Mouse (Mus musculus): ENCODE results near the gene Ccnl2. TPM values are rescaled to one million over a fixed set of nuclear protein-coding genes. Genes with fewer than 3 reads are reported as not detected.
A peak's percentile ranks its signal among the peaks of the same experiment; 100 is the strongest.
"Not testable (repeated sequence)": the region's sequence is repeated elsewhere in the genome, so short reads cannot be mapped to it uniquely, and the experiment has no call there.

Ccnl2 gene
- polyA plus RNA-seq, 1 experiment from 2014 or later = 140 TPM

DNA sequence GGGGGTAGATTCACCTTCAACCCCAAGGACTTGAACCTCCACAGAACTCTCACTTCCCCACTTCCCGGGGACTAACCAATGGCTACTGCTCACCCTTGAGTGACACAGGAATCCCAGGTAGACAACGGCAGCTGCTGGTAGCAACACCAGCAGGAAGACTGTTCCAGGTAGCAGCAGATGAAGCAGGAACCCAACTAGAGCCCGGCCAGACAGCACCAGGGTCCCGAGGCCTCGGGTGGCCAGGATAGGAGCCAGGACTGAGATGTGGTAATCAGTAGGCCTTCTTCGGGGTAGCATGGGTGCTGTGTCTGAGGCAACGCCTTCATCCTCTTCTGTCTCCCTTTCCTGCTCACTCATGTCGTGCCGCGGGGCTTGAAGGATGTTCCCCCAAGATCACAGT is 27.0 kb upstream of the Ccnl2 start:
- ATAC-seq (replicated peaks; ENCODE audit: low FRiP score) (no peak), DNase-seq (ENCODE audit: low spot score) (no peak)
- H3K4me2 ChIP-seq = no peak overlapping the region
- WGBS = 76% methylated on average over 10 of the region's 10 CpGs
- H3K27me3 ChIP-seq (replicated peaks; ENCODE audit: control insufficient read depth, insufficient read depth, low read length) = no peaks in the 10 kb centered on the region; the same call in 1 of the 2 replicates
- no peak overlapping the region for H3K4me3 ChIP-seq (ENCODE audit: low read depth, low read length)
- no peak overlapping the region for H3K27ac ChIP-seq (ENCODE audit: low read depth, low read length)
- no peaks in the 10 kb centered on the region for H3K9me3 ChIP-seq (ENCODE audit: control insufficient read depth, low read length)
- H3K4me1 ChIP-seq (replicated peaks; ENCODE audit: control insufficient read depth, insufficient read depth, low read length) = peaks cover 10% of the 10 kb centered on the region; the same call in 1 of the 2 replicates
- no peaks in the 10 kb centered on the region for H3K36me3 ChIP-seq (ENCODE audit: control insufficient read depth, insufficient read depth, low read length)
- no peak overlapping the region for H3K9ac ChIP-seq (ENCODE audit: low read depth, low read length)

DNA sequence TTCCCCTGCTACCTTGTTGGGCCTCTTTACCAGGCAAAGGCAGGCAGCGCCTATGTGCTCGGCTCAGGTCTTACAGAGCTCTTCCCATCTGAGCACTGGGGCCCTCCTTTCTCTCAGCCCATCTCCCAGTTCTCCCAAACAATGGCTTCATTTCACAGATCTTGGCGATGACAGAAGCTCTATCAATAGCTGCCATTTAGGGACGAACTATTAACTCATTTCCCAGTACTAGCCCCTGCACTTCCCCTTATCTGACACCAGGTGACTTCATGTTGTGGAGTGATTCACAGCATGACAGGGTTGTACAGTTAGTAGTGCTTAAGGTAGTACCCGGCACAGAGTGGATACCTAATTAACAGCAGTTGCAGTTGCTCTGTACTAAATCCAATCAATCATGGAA is 26.5 kb upstream of the Ccnl2 start, which contains the start of gene Tmem88b:
Tmem88b (minus strand) TSS at position 56 of the 400 bp plus-strand sequence.
- Histone ChIP-seq H3K4me3 (ENCODE audit: low read depth, low read length) (peak within 1 kb of the TSS; percentile 65), H3K4me2 (peak within 1 kb of the TSS; percentile 90), H3K9ac (ENCODE audit: low read depth, low read length) (peak within 1 kb of the TSS; percentile 80), H3K27me3 (replicated peaks; ENCODE audit: control insufficient read depth, insufficient read depth, low read length) (no peaks in the 10 kb centered on the region; the same call in 1 of the 2 replicates), H3K36me3 (ENCODE audit: control insufficient read depth, insufficient read depth, low read length) (no peaks in the 10 kb centered on the region), H3K27ac (ENCODE audit: low read depth, low read length) (no peak within 1 kb of the TSS), H3K4me1 (replicated peaks; ENCODE audit: control insufficient read depth, insufficient read depth, low read length) (peaks cover 10% of the 10 kb centered on the region; the same call in 1 of the 2 replicates), H3K9me3 (ENCODE audit: control insufficient read depth, low read length) (no peaks in the 10 kb centered on the region)
- ATAC-seq (replicated peaks; ENCODE audit: low FRiP score) = no peak
- 68% methylated on average over 5 of the region's 5 CpGs for WGBS
- no peak for DNase-seq (ENCODE audit: low spot score)

DNA sequence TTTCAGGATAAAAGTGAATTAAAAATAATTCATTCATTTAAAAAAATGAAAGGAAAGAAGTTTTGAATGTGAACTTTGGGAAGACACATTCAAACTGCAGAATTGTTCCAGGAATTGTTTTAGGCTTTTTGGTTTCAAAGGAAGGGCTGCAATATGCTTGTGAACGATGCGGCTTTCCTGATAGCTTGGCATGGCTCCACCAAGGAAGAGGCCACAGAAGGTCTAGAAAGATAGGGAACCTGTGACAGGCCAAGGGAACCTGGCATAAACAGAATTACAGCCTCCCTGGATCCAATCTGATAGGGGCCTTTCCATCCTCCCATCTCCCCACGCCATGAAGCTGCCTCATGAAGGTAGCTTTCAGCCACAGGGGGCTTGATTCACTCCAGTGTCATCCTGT is 24.0 kb upstream of the Ccnl2 start:
- Histone ChIP-seq H3K27me3 (replicated peaks; ENCODE audit: control insufficient read depth, insufficient read depth, low read length) (peaks cover 7% of the 10 kb centered on the region; the same call in 1 of the 2 replicates), H3K36me3 (ENCODE audit: control insufficient read depth, insufficient read depth, low read length) (no peaks in the 10 kb centered on the region), H3K4me2 (no peak overlapping the region), H3K4me3 (ENCODE audit: low read depth, low read length) (no peak overlapping the region), H3K4me1 (replicated peaks; ENCODE audit: control insufficient read depth, insufficient read depth, low read length) (peaks cover 13% of the 10 kb centered on the region; the same call in 1 of the 2 replicates), H3K9me3 (ENCODE audit: control insufficient read depth, low read length) (no peaks in the 10 kb centered on the region), H3K9ac (ENCODE audit: low read depth, low read length) (no peak overlapping the region), H3K27ac (ENCODE audit: low read depth, low read length) (no peak overlapping the region)
- DNase-seq (ENCODE audit: low spot score) (no peak), ATAC-seq (replicated peaks; ENCODE audit: low FRiP score) (no peak)
- 62% methylated on average over 3 of the region's 3 CpGs for WGBS

DNA sequence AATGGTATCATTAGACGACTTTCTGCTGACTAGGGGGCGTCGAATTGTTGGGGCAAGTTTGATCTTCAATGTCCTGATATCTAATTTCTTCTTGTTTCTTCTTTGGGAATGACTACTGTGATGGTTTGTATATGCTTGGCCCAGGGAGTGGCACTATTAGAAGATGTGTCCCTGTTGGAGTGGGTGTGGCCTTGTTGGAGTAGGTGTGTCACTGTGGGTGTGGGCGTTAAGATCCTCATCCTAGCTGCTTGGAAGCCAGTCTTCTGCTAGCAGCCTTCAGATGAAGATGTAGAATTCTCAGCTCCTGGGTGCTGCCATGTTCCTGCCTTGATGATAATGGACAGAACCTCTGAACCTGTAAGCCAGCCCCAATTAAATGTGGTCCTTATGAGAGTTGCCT is 23.5 kb upstream of the Ccnl2 start:
- not testable (repeated sequence) for H3K9ac ChIP-seq (ENCODE audit: low read depth, low read length); H3K4me1 ChIP-seq (replicated peaks; ENCODE audit: control insufficient read depth, insufficient read depth, low read length); H3K27ac ChIP-seq (ENCODE audit: low read depth, low read length); ATAC-seq (replicated peaks; ENCODE audit: low FRiP score); H3K4me3 ChIP-seq (ENCODE audit: low read depth, low read length); H3K9me3 ChIP-seq (ENCODE audit: control insufficient read depth, low read length); H3K36me3 ChIP-seq (ENCODE audit: control insufficient read depth, insufficient read depth, low read length); H3K4me2 ChIP-seq; H3K27me3 ChIP-seq (replicated peaks; ENCODE audit: control insufficient read depth, insufficient read depth, low read length); DNase-seq (ENCODE audit: low spot score)
- WGBS = 75% methylated on average over 4 of the region's 4 CpGs

DNA sequence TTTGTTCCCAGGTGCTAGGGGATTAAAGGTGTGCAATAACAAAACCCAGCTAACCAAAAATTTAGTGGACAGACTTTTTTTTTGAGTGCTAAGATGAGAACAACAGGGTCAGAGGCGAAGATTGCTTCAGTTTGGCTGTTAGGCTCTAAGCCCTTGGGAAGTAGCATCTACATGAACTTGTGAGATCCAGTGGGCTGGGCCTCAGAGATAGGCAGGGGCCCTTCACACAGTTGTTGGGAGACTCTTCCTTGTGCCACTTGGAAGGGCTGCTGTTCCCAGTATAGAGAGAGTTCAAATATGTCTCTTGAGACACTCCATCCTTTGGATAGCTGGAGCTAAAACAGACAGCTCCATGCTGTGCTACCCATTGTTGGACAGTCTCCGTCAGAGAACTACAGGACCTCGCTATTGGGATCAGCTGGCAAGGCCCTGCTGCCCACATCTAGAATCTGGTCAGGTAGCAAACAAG is 22.2 kb upstream of the Ccnl2 start, which contains the start of gene Ankrd65:
Ankrd65 (plus strand) TSS at position 419 of the 469 bp plus-strand sequence.
- DNase-seq (ENCODE audit: low spot score) (no peak), ATAC-seq (replicated peaks; ENCODE audit: low FRiP score) (no peak)
- no peak within 1 kb of the TSS for H3K9ac ChIP-seq (ENCODE audit: low read depth, low read length)
- no peaks in the 10 kb centered on the region for H3K36me3 ChIP-seq (ENCODE audit: control insufficient read depth, insufficient read depth, low read length)
- H3K4me2 ChIP-seq = no peak within 1 kb of the TSS
- H3K27ac ChIP-seq (ENCODE audit: low read depth, low read length) = no peak within 1 kb of the TSS
- 0 out of 2 replicates have a peak, but pooled peaks cover 6% of the 10 kb centered on the region for H3K4me1 ChIP-seq (replicated peaks; ENCODE audit: control insufficient read depth, insufficient read depth, low read length)
- H3K27me3 ChIP-seq (replicated peaks; ENCODE audit: control insufficient read depth, insufficient read depth, low read length) = peaks cover 7% of the 10 kb centered on the region; the same call in 1 of the 2 replicates
- 87% methylated on average over 3 of the region's 3 CpGs for WGBS
- H3K9me3 ChIP-seq (ENCODE audit: control insufficient read depth, low read length) = no peaks in the 10 kb centered on the region
- H3K4me3 ChIP-seq (ENCODE audit: low read depth, low read length) = no peak within 1 kb of the TSS

DNA sequence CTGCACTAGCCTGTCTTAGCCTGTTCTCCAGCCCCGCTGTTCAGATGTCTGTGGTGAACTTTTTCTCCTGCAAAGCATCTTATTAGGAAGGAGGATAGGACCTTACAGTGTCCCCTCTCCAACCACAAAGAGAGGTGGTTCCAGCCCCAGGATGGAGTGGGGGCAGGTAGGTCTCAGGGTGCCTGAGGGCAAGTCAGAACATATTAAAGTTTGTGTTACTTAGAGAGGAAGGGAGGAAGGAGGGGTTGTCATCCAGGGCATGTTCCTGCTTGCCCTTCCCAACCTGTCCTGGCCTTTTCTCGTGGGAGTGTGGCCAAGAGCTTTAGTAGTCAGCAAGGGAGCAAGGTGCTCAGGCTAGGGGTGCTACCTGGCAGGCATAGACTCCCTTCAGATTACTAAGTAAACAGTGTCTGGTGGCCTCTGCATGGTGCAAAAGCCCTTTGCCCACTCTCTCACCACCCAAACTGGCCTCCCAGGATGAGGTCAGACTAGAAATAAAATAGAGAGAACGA is 21.6 kb upstream of the Ccnl2 start:
- 71% methylated on average over 3 of the region's 3 CpGs for WGBS
- ATAC-seq (replicated peaks; ENCODE audit: low FRiP score) (no peak), DNase-seq (ENCODE audit: low spot score) (no peak)
- Histone ChIP-seq H3K36me3 (ENCODE audit: control insufficient read depth, insufficient read depth, low read length) (no peaks in the 10 kb centered on the region), H3K4me2 (no peak overlapping the region), H3K27ac (ENCODE audit: low read depth, low read length) (no peak overlapping the region), H3K9me3 (ENCODE audit: control insufficient read depth, low read length) (no peaks in the 10 kb centered on the region), H3K4me3 (ENCODE audit: low read depth, low read length) (no peak overlapping the region), H3K27me3 (replicated peaks; ENCODE audit: control insufficient read depth, insufficient read depth, low read length) (peaks cover 7% of the 10 kb centered on the region; the same call in 1 of the 2 replicates), H3K9ac (ENCODE audit: low read depth, low read length) (no peak overlapping the region), H3K4me1 (replicated peaks; ENCODE audit: control insufficient read depth, insufficient read depth, low read length) (0 out of 2 replicates have a peak, but pooled peaks cover 4% of the 10 kb centered on the region)

DNA sequence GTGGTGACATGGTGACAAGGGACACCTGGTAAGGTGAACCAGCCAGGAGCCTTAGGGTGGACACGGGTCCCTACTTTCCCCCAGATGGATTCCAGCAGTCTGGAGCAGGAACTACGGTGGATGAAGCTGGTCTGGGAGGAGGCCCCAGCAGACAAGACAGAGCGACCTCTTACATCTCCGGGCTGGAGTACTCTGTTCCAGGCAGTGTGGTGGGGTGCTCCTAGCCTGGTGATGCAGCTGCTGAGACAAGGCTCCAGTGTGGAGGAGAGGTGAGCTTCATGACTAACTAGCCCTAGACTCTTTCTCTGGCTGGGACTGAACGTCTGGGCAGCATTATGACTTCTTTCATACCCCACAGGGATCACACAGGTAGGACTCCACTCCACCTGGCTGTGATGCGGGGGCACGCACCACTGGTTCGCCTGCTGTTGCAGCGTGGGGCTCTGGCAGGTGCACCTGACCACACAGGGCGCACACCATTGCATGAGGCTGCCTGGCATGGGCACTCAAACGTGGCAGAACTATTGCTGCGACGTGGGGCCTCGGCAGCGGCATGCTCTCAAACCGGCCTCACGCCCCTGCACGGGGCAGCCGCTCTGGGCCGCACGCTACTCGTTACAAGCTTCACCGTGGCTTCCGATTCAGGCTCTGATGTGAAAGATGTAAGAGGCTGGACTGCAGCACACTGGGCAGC is 20.9 kb upstream of the Ccnl2 start:
- Histone ChIP-seq H3K4me3 (ENCODE audit: low read depth, low read length) (no peak overlapping the region), H3K9ac (ENCODE audit: low read depth, low read length) (no peak overlapping the region), H3K27me3 (replicated peaks; ENCODE audit: control insufficient read depth, insufficient read depth, low read length) (peaks cover 9% of the 10 kb centered on the region; the same call in 1 of the 2 replicates), H3K27ac (ENCODE audit: low read depth, low read length) (no peak overlapping the region), H3K4me2 (no peak overlapping the region), H3K4me1 (replicated peaks; ENCODE audit: control insufficient read depth, insufficient read depth, low read length) (0 out of 2 replicates have a peak, but pooled peaks cover 4% of the 10 kb centered on the region), H3K36me3 (ENCODE audit: control insufficient read depth, insufficient read depth, low read length) (no peaks in the 10 kb centered on the region), H3K9me3 (ENCODE audit: control insufficient read depth, low read length) (no peaks in the 10 kb centered on the region)
- DNase-seq (ENCODE audit: low spot score) (no peak), ATAC-seq (replicated peaks; ENCODE audit: low FRiP score) (no peak)
- WGBS = 69% methylated on average over 24 of the region's 24 CpGs

DNA sequence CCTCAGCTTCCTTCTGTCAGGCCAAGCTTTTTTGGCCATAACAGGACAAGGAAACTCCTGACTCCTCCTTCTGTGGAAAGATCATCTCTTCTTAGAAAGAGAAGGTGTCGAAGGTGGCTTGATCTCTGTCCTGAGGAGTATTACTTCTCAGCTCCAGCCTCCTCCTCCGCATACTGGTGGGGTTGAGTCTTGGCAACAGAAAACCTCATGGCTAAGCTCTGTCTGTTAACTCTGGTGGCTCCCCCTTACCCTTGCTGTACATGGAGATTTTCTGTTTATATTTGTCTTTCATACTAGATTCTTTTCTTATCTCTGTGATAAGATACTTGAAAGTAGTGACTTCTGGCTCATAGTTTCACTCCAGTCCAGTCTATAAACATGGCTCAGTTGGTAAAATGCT is 18.6 kb upstream of the Ccnl2 start:
- no peak overlapping the region for H3K27ac ChIP-seq (ENCODE audit: low read depth, low read length)
- H3K4me2 ChIP-seq = no peak overlapping the region
- ATAC-seq (replicated peaks; ENCODE audit: low FRiP score) = no peak
- peaks cover 9% of the 10 kb centered on the region; the same call in 1 of the 2 replicates for H3K27me3 ChIP-seq (replicated peaks; ENCODE audit: control insufficient read depth, insufficient read depth, low read length)
- no peaks in the 10 kb centered on the region for H3K36me3 ChIP-seq (ENCODE audit: control insufficient read depth, insufficient read depth, low read length)
- DNase-seq (ENCODE audit: low spot score) = no peak
- H3K9ac ChIP-seq (ENCODE audit: low read depth, low read length) = no peak overlapping the region
- WGBS = 67% methylated on average over 2 of the region's 2 CpGs
- H3K9me3 ChIP-seq (ENCODE audit: control insufficient read depth, low read length) = no peaks in the 10 kb centered on the region
- no peak overlapping the region for H3K4me3 ChIP-seq (ENCODE audit: low read depth, low read length)
- 0 out of 2 replicates have a peak, but pooled peaks cover 4% of the 10 kb centered on the region for H3K4me1 ChIP-seq (replicated peaks; ENCODE audit: control insufficient read depth, insufficient read depth, low read length)
